Mouse (Mus musculus) mouse embryonic stem cell (cell line): ENCODE measurements around the gene Ccndbp1.
"Not testable (repeated sequence)": the region's sequence is repeated elsewhere in the genome, so short reads cannot be mapped to it uniquely, and the experiment has no call there.

Experiments used
- in situ Hi-C, 2 experiments: fragments of 300-500 bp; cut with MboI; formaldehyde crosslinking; loops; 1 replicate in 1 of 2; 3 replicates in 1 of 2; pipeline ENCODE4 v1.14.3; 2019 to 2020; ENCODE audit warnings: low sequenced_read_pairs in 2 of 2, low pct_unique_long_range_greater_than_20kb in 1 of 2, mixed read lengths in 1 of 2; ENCODE audit not compliant: unreplicated experiment in 1 of 2

The Ccndbp1 gene

DNA sequence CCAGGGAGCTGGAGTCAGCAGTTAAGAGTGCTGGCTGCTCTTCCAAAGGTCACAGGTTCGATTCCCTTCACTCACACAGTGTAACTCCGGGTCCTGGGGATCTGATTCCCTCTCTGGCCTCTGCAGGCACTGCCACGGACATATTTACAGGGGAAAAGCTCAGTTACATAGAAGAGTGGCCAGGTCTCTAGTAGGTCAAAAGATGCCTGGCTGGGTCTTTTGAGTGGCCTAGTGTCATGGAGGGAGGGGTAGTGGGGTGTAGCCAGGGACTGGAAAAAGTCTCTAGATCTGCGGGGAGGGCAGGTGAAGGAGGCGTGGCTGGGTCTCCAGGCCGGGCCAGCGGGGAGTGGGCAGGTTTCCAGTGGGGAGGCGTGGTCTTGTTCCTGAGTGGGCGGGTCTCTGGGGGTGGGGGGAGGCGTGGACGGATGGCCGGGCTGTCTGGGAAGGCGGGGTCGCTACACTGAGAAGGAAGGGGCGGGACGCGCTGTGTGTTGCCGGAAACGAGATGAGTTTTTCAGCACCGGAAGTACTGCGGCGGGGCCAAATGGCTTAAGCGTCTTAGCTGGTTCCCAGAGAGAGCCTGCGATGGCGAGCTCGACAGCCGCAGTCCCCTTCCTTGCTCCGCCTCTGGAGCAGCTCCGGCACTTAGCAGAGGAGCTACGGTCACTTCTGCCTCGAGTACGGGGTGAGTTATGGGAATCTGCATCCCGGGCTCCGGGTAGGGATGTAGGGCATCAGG lies at the start of gene Ccndbp1:
Gene Ccndbp1 (plus strand): TSS at position 479 of the 739 bp plus-strand sequence.
- in situ Hi-C loops: no loop called here

DNA sequence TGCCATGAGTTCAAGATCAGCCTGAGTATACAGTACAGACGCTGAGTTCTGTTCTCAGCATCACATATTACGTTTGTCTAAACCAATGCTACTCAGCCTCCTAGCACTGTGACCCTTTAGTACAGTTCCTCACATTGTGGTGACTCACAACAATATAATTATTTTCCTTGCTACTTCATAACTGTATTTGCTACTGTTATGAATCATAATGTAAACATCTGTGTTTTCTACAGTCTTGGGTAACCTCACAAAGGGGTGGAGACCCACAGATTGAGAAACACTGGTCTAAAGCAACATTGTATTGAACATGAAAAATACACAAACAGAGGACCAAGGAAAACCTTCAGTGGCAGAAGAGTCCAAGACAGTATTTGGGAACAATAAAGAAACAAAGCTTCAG lies 48.8 kb upstream of the Ccndbp1 start:
- in situ Hi-C loops: no loop called here

DNA sequence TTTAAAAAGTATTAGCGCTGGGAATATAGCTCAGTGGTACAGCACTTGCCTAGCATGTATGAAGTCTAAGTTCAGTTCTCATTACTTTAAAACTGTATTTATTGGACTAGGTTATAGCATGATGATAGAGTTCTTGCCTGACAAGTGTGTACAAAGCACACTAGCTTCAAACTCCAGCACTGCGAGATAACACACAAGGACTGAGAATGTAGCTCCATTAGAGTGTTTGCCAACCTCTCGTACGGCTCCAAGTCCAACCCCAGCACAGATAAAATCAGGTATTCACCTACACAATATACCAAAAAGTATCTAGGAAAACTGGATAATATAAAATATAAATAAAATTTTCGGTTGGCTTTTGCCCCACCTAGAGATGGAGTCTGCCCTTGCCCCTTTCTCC lies 48.4 kb upstream of the Ccndbp1 start:
- in situ Hi-C loops: no loop called here

DNA sequence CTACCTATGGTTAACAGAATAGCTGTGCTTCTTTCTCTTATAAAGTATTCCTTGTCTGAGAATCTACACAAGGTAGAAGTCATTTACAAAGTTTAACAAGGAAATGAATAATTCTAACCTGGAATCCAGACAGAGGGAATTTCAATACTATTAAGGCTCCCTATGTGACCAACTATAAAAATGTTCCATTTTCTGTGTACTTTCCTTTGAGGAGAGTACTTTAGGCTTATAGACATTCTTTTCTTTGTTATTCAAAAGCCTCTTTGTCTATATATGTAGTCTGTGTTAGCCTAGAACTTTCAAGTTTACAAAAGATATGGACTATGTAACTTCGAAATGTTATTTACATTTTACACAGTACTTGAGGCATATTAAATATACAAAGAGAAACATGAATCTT lies 47.9 kb upstream of the Ccndbp1 start:
- in situ Hi-C loops: no loop called here

DNA sequence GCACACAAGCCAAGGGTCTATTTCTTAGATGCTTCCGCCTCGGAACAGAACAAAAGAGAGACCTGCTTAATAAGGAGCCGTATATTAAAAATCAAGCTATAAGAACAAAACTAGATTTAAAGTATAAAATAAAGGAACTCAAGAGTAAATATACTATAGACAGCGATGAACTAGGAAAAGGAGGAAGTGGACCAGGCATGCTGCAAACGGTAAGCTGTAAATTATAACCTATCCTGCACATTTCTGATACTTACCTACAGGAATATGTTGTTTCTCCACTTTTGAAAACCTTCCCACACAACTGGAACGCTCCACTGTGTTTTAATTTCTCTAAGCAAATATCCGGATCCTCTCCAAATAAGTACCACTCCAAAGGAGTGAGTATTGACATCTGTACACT lies 45.1 kb upstream of the Ccndbp1 start:
- in situ Hi-C loops: no loop called here

DNA sequence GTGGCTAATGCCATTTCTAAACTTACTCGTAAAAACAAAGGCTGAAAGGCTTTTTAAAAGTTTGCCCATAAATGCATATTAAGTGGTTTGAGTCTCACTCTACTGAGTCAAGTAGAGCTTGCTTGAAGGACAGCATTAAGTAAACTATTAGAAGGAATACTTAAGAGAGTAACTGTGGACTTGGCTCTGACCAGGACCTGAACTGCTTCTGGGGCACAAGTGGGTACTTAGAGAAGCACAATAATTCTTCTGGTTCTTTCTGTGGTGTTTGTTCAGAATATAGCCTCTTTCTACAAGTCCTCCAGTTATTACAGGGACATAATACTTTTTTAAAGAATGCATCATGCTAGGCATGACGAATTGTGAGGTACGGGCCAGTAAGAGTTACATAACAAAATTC lies 42.7 kb upstream of the Ccndbp1 start:
- in situ Hi-C loops: no loop called here

DNA sequence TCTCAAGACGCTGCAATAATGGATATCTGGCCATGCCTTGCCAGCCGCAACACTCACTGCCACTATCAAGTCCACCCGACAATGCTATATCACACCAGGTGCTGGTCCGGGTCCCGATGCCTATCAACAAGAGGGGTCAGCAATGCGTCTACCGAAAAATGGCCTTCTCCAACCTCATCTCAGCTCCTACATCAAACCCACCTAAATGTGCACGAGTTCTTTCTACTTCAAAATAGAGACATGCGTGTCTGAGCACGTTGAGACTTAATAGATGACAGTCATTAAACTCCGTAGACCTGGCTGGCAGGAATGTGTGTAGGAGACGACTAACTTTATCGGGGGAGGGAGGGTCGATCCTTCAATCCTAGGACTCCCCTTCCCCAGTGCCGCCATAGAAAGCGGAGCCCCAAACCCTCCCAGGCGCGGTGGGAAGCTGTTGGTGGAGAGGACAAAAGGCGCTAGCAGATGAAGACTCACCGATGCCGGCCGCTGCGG lies 38.1 kb upstream of the Ccndbp1 start:
- in situ Hi-C loops: no loop called here

DNA sequence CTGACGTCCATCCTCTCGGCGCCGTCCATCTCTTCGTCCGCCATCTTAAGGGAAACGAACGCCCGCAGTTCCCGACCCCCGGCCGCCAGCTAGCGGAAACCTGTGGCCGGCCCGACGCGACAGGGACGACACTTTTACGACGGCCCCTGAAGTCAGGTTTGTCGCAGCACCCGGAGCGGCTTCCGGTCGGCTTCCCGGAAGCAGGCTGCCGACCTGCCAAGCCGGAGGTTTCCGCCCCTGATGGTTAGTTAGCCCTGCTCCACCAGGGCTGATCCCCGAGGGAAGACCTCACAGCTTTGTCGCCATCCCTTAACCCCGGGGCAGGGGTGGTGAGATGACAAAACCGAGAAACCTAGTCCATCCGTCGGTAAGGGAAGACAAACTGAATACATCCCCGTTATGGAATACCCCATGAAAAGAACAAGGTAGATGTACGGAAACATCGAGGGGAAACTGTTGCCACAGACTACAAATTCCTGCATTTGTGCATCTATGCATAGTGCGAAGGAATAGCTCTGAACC lies 37.6 kb upstream of the Ccndbp1 start, which contains the start of gene Ubr1:
Gene Ubr1 (minus strand): TSS at position 157 of the 522 bp plus-strand sequence.
- in situ Hi-C loops: no loop called here

DNA sequence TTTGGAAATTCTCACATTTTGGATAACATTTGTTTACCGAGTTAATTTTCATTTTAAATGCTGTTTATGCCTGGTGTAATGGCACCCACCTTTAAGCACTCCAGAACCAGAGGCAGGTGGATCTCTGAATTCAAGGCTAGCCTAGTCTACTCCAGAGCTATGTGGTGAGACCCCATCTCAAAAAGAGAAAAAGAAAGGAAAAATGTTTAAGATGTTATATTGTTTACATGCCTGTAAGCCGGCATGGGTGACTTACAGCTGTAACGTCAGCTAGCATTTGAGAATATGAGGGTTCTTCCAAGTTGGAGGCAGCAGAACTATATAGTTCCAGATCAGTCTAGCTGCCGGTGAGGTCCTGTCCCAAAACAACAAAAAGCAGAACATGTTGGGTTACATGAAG lies 36.4 kb upstream of the Ccndbp1 start:
- in situ Hi-C loops: no loop called here

DNA sequence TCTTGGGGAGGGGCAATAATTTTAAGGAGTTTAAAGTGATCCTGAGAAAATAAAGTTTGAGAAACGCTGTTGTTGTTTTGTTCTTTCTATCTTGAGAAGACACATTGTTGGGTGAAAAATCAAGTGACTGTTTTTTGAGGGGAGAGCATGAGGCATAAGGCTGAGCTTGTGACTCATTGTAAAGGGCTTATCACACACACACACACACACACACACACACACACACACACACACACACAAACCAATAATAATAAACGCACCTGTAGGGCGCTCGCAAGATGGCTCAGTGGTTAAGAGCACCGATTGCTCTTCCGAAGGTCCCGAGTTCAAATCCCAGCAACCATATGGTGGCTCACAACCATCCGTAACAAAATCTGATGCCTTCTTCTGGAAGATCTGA lies 35.9 kb upstream of the Ccndbp1 start:
- in situ Hi-C loops: not testable (repeated sequence)

DNA sequence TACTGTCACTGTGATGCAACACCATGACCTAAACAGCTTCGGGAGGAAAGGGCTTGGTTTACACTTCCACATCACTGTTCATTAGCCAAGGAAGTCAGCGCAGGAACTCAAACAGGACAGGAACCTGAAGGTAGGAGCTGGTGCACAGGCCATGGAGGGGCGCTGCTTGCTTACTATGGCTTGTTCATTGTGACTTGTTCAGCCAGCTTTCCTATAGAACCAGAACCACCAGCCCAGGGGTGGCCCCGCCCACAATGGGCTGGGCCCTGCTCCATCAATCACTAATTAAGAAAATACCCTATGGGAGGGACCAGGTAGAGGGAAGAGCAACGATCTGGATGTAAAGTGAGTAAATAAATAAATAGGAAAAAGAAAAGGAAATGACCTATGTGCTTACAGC lies 35.2 kb upstream of the Ccndbp1 start:
- in situ Hi-C loops: no loop called here

DNA sequence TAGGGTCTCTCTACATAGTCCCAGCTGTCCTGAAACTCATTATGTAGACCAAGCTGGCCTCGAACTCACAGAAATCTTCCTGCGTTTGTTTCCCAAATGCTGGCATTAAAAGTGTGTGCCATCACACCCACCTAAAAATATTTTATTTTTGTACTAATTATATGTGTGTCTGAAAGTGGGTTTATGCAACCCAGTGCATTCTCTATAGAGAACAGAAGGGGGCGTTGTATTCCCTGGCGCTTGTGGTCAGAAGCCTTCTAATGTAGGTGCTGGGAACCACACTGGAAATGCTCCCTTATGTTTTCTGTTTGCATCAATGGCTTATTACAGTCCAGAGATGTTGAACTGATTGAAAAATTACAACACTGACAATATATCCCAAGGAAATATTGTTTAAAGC lies 31.9 kb upstream of the Ccndbp1 start:
- in situ Hi-C loops: no loop called here

DNA sequence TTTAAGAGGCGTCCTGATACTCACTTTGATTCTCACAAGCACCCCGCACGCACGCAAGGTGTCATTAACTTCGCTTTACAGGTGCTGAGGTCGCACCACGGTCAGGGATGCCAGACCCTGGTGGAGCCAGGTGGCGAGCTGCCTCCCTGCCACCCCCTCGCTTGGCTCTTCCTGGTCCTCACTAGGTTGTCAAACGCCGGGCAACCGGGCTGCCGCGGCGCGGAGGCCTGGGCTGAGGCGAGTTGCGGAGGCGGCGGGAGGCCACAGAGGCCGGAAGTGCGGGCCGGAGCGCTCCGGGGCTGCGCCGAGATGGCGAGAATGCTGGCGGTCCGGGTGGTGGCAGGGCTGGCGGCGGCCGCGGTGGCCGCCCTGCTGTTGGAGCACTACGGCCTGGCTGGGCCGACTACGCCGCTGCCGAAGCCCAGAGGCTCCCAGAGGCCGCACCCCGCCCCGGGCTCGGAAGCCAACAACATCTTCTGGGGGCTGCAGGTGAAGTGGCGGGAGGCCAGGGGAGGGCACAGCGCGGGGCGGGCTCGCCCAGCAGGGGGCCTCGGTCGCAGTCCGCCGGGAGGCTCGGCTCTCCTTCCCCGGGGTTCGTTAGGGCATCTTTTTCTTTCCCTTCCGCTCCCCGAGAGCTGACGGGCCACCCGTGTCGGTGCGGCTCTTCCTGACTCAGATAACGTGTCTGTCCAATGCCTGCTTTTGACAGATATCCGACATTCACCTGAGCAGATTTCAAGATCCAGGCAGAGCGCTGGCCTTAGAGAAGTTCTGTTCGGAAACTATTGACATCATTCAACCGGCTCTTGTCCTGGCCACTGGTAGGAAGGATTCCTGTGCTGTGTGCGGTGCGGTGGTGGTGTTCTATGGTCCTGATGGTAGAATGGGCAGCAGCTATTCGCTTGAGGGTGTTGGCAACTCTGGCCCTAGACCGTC lies 30.9 kb upstream of the Ccndbp1 start, which contains the start of gene Tmem62:
Gene Tmem62 (plus strand): TSS at position 28 of the 936 bp plus-strand sequence.
- in situ Hi-C loops: no loop called here

DNA sequence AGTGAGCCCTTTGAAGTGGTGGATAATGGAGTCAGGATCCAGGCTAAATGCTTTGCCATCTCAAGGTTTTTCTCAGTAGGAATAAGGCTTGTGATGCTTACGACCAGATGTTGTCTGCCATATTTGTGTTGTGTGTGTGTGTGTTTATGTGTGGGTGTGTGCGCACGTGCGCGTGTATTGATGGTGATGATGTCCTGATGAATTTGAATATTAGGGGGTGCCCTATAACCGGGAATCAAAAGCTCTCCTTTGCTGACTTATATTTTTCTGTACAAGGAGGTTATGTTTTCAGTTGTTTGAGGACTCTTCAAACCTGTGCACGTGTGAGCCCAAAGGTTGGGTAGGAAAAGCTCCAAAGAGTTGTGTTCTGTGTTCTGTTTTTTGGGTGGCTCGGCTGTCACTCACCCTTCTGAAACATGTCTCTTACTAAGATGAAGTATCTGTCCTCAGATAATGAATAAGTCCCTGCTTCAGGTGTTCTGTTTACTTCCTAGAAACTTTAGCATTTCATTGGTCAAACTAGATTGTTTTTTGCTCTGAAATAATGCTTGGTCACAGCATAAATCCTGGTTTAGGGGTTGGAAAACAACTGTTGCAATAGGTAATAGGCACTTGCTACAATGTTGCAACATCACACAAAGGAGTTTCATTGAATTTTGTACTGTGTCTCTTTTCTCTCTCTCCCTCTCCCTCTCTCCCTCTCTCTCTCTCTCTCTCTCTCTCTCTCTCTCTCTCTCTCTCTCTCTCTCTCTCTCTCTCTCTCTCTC lies 30.1 kb upstream of the Ccndbp1 start:
- in situ Hi-C loops: no loop called here

DNA sequence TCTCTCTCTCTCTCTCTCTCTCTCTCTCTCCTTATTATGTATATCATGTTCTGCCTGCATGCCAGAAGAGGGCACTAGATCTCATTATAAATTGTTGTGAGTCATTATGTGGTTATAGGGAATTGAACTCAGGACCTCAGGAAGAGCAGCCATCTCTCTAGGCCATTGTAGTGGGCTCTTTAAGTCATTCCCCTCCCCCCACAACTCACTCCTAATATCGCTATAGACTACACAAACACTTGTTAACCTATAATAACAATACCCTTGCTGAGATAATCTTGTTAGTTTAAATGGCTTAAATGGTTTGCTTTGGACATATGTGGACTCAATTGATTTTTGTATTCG lies 29.5 kb upstream of the Ccndbp1 start:
- in situ Hi-C loops: no loop called here

DNA sequence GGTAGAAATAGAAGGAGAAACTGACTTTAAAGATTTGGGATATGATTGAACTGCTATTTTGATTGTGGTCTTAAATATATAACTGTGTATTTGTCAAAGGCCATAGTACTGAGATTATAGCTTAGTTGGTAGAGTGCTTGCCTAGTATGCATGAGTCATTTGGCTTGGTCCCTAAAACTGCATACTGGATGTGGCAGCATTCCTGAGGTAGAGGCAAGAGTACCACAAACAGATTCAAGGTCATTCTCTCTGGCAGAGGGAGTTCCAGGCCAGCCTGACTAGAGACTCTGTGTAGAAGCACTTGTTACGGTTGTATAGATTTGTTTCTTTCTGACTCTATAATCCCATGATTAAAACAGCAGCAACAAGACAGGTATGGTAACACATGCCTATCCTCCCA lies 28.4 kb upstream of the Ccndbp1 start:
- in situ Hi-C loops: loop anchor here in 1 of 2 experiments (10.0 kb wide), 1 partner anchor 105 kb away; the partner anchor contains the start of gene Tgm5

DNA sequence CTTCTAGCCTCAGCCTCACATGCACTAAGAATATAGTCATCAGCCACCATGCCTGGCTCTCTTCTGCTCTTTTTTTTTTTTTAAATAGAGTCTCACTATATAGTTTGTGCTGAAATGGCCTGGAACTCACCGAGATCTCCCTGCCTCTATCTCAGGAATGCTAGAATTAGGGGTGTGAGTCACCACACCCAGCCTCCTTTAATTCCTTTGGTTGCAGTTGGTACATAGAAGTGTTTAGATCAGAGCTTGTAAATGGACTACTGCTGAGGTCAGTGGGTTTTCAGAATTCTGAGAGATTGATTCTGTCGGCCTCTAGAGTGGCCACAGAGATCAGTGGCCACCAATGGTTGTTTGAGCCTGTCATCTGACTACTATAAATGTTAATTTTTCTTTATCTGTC lies 27.3 kb upstream of the Ccndbp1 start:
- in situ Hi-C loops: loop anchor here in 1 of 2 experiments (10.0 kb wide), 1 partner anchor 104 kb away; the partner anchor contains the start of gene Tgm5

DNA sequence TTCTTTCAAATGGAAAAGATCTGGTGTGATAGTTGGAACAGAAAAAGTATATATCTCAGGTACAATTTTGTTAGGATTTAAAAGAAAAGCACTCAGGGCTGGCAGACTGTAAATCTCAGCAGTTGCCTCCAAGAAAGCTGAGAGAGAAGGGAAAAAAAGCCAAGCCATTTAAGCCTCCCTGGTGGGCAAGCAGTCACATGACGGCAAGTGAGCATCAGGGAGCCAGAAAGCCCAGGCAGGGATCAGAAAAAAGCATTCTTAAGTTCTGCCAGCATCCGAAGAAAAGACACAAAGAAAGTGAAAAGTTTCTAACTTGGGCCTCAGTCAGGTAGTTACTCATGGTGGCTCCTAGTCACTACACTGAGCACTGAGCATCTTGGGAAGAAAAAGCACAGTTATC lies 24.6 kb upstream of the Ccndbp1 start:
- in situ Hi-C loops: loop anchor here in 1 of 2 experiments (10.0 kb wide), 1 partner anchor 101 kb away; the partner anchor contains the start of gene Tgm5
